Mouse (Mus musculus): ENCODE measurements around the gene Prss43.
"Not testable (repeated sequence)": the region's sequence is repeated elsewhere in the genome, so short reads cannot be mapped to it uniquely, and the experiment has no call there.

Gene Prss43

DNA sequence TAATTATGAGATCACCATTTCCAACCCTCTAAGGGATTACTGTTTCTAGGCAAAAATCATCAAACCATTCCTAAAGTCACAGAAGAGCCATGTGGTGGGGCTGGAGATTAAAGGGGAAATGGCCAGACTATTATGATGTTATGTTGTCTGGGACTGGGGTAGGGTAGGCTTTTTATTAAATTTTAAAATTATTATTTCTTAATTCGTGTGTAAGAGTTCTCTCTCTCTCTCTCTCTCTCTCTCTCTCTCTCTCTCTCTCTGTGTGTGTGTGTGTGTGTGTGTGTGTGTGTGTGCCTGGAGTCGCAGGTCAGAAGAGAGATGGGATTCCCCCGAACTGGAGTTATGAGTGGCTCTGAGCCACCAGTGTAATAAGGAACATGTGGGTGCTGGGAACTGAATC lies at the start of gene Prss43:
Gene Prss43 (plus strand): TSS at position 301 of the 400 bp plus-strand sequence.
- no peak for DNase-seq

DNA sequence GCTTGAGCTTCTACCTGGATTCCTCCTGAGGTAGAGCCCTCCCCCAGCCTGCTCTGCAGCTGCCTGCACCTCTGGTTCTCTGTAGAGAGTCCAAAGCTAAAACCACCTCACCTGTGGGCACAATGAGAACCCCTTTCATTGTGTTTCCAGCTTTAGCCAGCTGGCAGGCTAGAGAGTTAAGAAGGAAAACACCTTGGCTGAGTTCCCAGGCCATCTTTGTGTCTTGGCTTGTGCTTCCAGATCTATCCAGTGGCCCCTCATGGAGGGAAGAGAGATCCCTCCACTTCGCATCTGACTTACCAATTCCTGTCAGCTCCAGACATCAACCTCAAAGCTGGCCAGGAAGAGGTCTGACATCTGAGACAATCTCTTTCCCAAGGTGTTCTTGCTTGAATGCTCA lies 48.4 kb upstream of the Prss43 start:
- DNase-seq = no peak

GRCm38 (mm10) chr9:110778559-110778958 lies 47.9 kb upstream of the Prss43 start:
- no peak for DNase-seq

DNA sequence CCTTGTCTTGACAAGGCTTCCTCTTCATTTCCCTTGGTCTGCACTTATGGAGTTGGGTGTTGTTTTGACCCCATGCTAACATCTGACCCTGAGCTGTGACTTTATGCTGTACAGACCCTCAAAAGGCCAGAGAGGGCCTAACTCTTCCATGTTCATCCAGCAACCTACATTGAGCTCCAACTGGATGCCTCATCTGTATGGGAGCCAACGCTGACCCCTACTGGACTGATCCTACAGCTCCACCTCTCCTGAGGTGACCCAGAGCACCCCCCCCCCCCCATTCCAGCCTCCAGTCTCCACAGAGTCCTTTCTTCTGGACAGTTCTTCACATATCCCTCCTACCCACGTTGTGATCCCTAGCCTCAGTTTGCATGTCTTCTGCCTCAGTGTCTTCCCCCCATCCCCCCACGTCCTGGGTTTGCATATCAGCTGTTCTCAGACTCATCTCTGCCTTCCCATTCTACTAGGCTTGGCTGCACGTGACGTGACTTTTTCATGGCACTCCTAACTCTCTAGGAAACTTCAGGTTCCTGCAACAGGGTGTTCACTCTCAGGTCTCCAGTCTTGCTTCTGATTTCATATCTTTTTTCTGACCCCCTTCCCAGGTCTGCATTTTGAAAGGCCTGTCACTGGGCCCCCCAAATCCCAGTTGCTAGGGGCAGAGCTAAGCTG lies 47.1 kb upstream of the Prss43 start:
- DNase-seq = no peak

GRCm38 (mm10) chr9:110781256-110781721 lies 45.2 kb upstream of the Prss43 start:
- peak; percentile 94 for DNase-seq

- peak; percentile 94 for DNase-seq
These were observed 44.8 kb upstream of the Prss43 start for GRCm38 (mm10) chr9:110781731-110782130.

GRCm38 (mm10) chr9:110783611-110784010 lies 42.9 kb upstream of the Prss43 start:
- peak; percentile 38 for DNase-seq

DNA sequence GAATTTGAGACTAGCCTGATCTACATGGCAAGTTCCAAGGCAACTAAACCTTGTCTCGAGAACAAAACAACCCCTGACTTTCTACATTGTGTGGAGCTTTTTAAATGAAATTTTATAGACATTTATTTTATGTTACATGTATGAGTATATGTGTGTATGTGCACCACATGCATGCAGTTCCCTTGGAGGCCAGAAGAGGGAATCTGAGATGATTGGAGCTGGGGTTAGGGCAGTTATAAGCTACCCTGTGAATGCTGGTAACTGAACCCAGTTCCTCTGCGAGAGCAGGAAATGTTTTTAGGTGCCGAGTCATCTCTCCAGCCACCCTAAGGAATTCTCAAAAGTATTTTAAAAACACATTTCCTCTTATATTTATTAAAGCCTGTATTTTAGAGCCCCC lies 38.3 kb upstream of the Prss43 start:
- DNase-seq = no peak

- no peak for DNase-seq
These were observed 36.0 kb upstream of the Prss43 start for GRCm38 (mm10) chr9:110790462-110790861.

GRCm38 (mm10) chr9:110797013-110797412 lies 29.5 kb upstream of the Prss43 start:
- DNase-seq = no peak

DNA sequence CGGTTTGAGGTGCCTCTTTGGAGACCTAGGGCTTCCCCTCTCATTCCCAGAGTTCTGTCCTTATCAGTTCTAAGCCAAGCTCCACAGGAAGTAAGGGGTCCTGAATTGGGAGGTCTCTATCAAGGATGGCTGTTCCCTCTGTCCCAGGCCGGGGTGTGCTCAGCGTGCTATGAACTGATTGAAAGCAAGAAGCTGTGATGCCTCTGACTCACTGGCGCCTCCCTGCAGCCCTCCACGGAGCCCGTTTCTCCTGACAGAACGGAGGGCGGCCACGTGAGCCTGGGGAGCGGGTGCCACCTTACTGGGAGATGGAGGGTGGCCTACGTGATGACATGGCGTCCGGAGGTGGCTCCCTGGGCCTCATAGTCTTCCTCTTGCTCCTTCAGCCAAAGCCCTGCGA lies 28.6 kb upstream of the Prss43 start, which contains the start of gene Prss42:
Gene Prss42 (plus strand): TSS at position 301 of the 400 bp plus-strand sequence.
- DNase-seq = no peak

DNA sequence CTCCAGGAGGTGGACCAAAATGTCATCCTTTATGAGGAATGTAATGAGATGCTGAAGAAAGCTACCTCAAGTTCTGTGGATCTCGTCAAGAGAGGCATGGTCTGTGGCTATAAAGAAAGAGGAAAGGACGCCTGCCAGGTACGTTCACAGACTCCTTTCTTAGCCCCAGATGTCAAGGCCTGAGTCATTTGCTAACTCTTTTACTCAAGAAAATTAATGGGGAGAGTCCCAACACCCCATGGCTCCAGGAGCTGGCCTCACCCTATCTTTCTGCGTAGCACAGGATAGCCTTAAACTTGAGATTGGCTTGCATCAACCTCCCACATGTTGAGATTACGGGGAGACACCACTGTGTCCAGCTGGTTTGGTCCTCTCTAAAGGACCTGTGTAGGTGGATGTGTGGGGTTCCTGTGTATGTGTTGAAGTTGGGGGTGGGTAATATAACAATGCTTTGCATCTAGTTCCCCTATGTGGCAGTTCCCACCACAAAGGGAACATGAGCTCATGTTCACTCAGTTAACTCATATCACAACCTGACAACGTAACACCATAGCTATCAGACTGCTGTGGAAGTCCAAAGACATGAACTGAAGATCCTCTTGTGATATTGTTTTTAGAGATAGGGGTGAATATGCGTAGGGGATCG lies 25.5 kb upstream of the Prss43 start:
- no peak for DNase-seq

DNA sequence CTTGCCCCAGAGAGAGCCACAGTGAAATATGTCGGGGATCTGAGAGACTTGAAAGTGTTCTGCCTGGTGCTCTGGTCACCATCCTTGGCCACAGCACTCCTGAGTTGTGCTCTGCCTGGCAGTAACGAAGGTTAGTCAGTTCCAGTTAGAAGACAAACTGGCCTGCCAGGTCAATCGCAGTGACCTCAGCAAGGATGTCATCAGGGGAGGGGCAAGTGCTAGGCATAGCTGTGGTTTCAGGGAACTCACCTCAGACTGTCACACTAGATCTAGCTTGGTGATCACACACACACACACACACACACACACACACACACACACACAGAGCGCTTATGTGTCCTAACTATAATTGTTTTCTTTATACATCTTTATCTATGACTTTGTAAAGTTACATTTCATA lies 23.2 kb upstream of the Prss43 start:
- DNase-seq = no peak

DNA sequence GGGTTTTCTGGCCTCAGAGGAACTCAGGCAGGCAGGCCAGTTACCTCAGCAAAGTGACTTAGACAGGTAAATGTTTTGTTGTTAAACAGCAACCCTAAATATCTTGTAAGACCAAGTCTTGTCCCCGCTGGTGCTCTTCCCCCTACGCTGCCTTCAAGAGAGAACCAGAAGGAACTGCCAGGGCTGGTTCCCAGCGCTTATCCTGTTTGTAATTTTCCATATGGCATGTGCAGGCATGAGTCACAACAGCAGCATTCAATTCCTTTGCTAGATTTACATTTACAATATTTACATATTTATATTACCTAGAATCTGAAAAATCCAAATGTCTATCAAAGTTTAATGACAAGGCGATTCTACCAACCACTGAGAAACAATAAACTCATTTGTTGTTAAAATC lies 16.4 kb upstream of the Prss43 start:
- no peak for DNase-seq

DNA sequence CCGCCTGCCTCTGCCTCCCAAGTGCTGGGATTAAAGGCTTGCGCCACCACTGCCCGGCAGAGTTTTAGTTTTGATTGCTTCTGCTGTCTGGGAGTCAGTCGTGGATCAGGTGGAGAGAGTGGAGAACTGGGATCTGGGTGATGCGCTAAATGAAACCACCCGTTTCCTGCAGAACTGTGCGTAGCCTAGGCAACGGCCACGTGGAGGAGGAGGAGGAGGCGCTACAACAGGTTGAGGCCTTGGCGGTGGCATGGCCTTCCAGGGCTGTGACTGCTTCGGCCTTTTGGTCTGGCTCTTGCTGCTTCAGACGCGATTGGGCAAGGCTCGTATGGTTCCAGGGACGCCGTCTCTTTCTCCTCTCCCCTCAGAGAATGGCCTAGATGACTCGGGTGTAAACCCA lies 12.7 kb upstream of the Prss43 start, which contains the start of gene Prss44:
Gene Prss44 (plus strand): TSS at position 206 of the 400 bp plus-strand sequence.
- no peak for DNase-seq

DNA sequence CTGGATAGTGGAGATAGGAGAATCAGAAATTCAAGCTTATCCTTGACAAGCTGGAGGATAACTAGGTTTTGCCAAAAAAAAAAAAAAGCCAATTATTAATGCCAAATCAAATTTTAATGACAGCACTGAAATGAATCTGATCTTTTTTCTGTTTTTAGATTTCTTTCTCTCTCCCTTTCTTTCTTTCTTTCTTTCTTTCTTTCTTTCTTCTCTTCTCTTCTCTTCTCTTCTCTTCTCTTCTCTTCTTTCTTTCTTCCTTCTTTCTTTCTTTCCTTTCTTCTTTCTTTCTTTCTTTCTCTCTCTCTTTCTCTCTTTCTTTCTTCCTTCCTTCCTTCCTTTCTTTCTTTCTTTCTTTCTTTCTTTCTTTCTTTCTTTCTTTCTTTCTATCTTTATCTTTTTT lies 5.9 kb upstream of the Prss43 start:
- not testable (repeated sequence) for DNase-seq

DNA sequence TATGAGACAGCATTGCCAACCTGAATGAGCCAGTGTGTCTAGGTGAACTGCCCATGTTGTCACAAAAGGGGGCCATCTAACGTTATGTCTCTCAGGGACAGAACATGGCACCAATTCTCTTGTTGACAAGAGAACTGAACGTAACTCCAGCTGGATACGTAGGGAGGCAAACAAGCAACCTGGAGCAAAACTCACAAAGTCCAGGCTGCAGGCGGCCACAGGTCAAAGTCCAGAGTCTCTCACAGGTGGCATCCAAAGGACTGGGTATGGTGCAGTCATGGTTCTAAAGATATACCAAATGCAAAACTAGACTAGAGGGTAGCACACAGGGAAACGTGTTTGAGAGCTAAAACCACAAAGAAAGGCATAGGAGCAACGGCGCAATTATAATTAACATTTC lies 5.1 kb upstream of the Prss43 start:
- peak; percentile 66 for DNase-seq

- DNase-seq = no peak
These were observed 1.1 kb upstream of the Prss43 start for GRCm38 (mm10) chr9:110825426-110825825.

DNA sequence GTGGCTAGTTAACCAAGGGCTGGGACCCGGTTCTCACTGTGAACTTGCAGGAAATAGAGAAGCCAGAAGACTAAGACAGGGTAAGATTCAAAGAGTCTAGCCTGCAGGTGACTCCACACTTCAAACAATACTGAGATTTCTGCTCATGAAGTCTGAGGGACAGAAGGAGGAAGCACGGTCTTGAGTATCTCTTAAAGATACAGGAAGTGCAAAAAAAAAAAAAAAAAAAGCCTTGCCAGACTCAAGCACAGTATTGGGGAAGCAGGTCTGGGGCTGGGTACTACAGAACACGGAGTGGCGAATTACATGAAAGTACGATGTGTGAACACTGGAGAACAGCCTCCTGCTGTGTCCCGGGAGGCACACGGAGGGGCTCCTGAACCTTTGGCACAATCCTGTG lies 658 bp upstream of the Prss43 start:
- DNase-seq = no peak

DNA sequence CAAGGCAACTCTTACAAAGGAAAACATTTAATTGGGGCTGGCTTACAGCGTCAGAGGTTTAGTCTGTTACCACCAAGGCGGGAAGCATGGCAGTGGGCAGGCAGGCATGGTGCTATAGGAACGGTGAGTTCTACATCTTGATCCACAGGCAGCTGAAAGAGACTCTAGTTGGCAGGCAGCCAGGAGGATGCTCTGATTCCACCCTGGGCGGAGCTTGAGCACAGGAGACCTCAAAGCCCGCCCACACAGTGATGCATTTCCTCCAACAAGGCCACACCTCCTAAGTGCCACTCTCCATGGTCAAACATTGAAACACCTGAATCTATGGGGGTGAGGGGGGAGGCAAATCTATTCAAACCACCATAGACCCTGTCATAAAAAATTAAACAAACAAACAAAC lies 6.5 kb downstream of the Prss43 start:
- DNase-seq = no peak

GRCm38 (mm10) chr9:110834411-110834810 lies 7.9 kb downstream of the Prss43 start, which contains the start of gene Prss45:
TSS of gene Prss45 (plus strand) at chr9:110834588.
- DNase-seq = no peak

DNA sequence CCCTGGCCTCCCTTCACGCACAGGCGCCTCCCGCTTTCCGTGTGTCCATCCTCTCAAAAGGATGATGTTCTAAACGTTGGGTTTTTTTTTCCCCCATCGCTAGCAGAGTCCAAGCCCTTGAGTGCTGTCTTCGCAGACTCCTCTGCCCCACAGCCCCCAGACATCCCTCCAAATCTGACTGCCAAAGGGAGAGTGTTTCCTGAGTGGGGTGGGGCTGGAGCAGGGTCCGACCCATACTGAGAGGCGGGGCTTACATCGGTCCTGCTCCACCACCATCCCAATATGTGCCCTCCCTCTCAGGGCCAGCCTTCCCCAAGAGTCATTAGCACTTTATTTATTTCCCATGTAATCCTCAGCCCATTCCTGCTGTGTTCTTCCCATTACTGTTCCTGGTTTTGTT lies 8.5 kb downstream of the Prss43 start:
- no peak for DNase-seq

DNA sequence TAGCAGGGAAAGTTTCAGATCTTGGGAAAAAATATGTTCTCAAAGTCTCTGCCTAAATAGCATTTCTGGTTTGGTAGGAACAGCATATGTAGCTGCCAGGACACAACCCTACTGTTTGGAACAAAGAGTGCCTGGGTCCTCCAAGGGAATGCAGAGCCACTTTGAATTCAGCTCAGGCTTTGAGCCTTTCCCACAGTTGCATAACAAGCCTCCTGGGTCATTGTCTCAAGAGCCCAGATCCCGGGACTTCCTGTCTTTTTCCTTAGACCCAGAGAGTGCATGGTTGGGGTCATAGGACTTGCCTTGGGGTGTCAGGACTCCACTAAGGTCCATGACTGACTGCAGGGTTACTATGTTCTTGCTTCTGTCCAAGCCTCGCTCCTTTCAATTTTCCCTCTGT lies 9.6 kb downstream of the Prss43 start:
- peak; percentile 24 for DNase-seq

DNA sequence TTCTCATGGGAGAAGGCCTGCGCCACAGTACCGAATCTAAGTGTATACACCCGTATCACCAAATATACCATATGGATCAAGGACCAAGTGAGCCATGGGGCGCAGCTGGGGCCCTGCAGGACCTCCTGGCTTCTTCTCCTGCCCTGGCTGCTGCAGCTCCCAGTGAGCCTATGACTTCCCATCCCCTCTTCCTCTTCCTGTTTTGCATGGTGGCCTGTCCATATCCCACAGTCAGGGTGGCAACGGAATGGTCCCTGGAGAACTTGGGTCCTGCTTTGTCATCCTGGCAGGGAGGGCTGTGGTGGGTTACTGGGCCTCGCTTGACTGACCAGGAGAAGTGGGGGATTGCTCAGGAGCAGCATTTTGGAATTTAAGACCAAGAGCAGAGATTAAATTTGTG lies 14.4 kb downstream of the Prss43 start:
- DNase-seq = no peak
